Mouse (Mus musculus) testis, adult 2 months (tissue): ENCODE results near the gene Acsl6.

Experiments used
- CTCF ChIP-seq: fragments of 200-500 bp; IDR thresholded peaks from 2 replicates; pipeline ENCODE4 v1.5.1; 2012; ENCODE audit warnings: low read depth, mild to moderate bottlenecking, inconsistent platforms, low read length, moderate library complexity; ENCODE audit not compliant: control insufficient read depth, insufficient read depth, insufficient replicate concordance
- POLR2A ChIP-seq: fragments of 200-500 bp; IDR thresholded peaks from 2 replicates; pipeline ENCODE4 v1.6.1; 2012; ENCODE audit warnings: low read depth, mild to moderate bottlenecking, inconsistent platforms, low read length, moderate library complexity; ENCODE audit not compliant: control insufficient read depth

GRCm38 (mm10) chr11:54304471-54304873, 874 bp downstream of the Acsl6 start:
- TF ChIP-seq CTCF (no peak), POLR2A (no peak)
